Mouse (Mus musculus) CD8-positive naive resting alpha-beta T cell, adult 2 months (primary cell): Measurements from ENCODE around the gene Gm4181.
"Not testable (repeated sequence)": the region's sequence is repeated elsewhere in the genome, so short reads cannot be mapped to it uniquely, and the experiment has no call there.

Source experiments
- DNase-seq, 2 experiments: peaks; one replicate each; pipeline ENCODE4 v3.0.0; 2022; ENCODE audit warnings: low read depth in 2 of 2, low spot score in 2 of 2

Gm4181 gene

GRCm38 (mm10) chr14:51635566-51635965 lies at the start of gene Gm4181:
Gene Gm4181, minus strand, starts transcription at chr14:51635666.
- not testable (repeated sequence) for DNase-seq

- DNase-seq, result no peak
Measured at GRCm38 (mm10) chr14:51677269-51677668, 41.8 kb upstream of the Gm4181 start.

- peak; percentile 6 to 23 for DNase-seq
Measured at GRCm38 (mm10) chr14:51632426-51632825, 3.0 kb downstream of the Gm4181 start.

- DNase-seq, result no peak
Measured at GRCm38 (mm10) chr14:51611210-51611609, 24.3 kb downstream of the Gm4181 start, which contains the start of gene Gm17078. Gene Gm17078, minus strand, starts transcription at chr14:51611310.

- not testable (repeated sequence) for DNase-seq
Measured at GRCm38 (mm10) chr14:51592039-51592438, 43.4 kb downstream of the Gm4181 start, which contains the start of gene Gm17174. Gene Gm17174, minus strand, starts transcription at chr14:51592139.
